Mouse (Mus musculus) cerebellum, postnatal 10 days (tissue): Measurements from ENCODE around the gene Dlk2.
A peak's percentile ranks its signal among the peaks of the same experiment; 100 is the strongest.

Experiments used
- DNase-seq, 2 experiments: peaks; one replicate each; pipeline ENCODE4 v3.0.0; 2021; ENCODE audit warnings: mixed read lengths in 2 of 2

The Dlk2 gene

GRCm38 (mm10) chr17:46322046-46322823 lies 25.0 kb downstream of the Dlk2 start:
- no peak for DNase-seq

DNA sequence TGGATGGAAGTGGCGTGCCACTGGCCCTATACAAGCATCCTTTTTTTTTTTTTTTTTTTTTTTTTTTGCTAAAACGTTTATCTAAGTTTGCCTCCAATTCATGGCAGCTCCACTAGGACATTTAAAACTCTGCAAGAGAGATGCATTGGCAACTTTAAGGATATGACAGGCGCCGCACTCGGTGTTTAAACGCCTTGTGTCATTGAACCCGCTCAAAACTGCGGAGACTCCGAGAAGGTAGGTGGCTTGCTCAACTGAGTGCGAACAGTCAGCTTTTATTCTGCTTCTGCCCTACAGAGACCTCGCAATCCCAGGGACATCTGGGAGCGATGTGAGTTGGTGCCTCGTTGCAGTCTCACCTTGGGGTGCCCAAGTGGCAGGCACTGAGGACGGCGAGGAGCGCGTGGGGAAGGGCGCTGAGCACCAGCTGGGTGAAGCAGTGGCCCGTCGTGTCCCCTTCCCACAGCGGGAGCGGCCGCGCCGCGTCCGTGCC lies 30.2 kb downstream of the Dlk2 start:
- no peak for DNase-seq

- DNase-seq = peak; percentile 97 to 98
Measured at GRCm38 (mm10) chr17:46327906-46328534, 30.8 kb downstream of the Dlk2 start, which contains the start of gene Abcc10. TSS of gene Abcc10 (minus strand) at chr17:46328352.

- DNase-seq = no peak
Measured at GRCm38 (mm10) chr17:46328723-46329122, 31.5 kb downstream of the Dlk2 start.

GRCm38 (mm10) chr17:46336475-46336874 lies 39.3 kb downstream of the Dlk2 start:
- peak; percentile 27 to 49 for DNase-seq

DNA sequence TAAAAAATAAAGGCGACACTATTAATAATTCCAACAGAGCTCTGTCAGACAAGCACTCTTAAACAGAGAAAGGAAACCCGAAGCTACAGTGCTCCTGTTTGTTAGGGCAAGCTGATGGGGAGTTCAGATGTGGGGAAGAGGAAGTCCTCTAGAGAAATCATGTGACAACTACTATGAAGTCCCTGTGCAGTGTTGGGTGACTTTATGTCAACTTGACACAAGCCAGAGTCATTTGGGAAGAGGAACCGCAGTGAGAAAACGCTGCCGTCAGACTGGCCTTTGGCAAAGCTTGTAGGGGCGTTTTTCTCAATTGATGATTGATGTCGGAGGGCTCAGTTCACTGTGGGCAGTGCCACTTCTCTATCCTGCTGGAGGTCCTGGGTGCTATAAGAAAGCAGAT lies 44.0 kb downstream of the Dlk2 start:
- no peak for DNase-seq

GRCm38 (mm10) chr17:46351026-46351700 lies 53.9 kb downstream of the Dlk2 start:
- DNase-seq = no peak
